Mouse (Mus musculus): ENCODE data around the gene Ssc4d.

Ssc4d gene

GRCm38 (mm10) chr5:135940587-135940986 is 33.7 kb downstream of the Ssc4d start:
- no peak for DNase-seq (ENCODE audit: low read depth, low spot score)

GRCm38 (mm10) chr5:135935641-135936190 is 38.6 kb downstream of the Ssc4d start:
- no peak for DNase-seq (ENCODE audit: low read depth, low spot score)

GRCm38 (mm10) chr5:135935176-135935523 is 39.2 kb downstream of the Ssc4d start:
- no peak for DNase-seq (ENCODE audit: low read depth, low spot score)

- DNase-seq (ENCODE audit: low read depth, low spot score), result peak; percentile 94
These were observed 39.7 kb downstream of the Ssc4d start, which contains the start of gene Ywhag for GRCm38 (mm10) chr5:135934481-135935175. Gene Ywhag (minus strand): TSS chr5:135934616.

- no peak for DNase-seq (ENCODE audit: low read depth, low spot score)
These were observed 40.4 kb downstream of the Ssc4d start for GRCm38 (mm10) chr5:135933900-135934441.

GRCm38 (mm10) chr5:135933222-135933899 is 41.0 kb downstream of the Ssc4d start:
- DNase-seq (ENCODE audit: low read depth, low spot score), result no peak

GRCm38 (mm10) chr5:135932359-135932758 is 42.0 kb downstream of the Ssc4d start:
- DNase-seq (ENCODE audit: low read depth, low spot score), result no peak

- DNase-seq (ENCODE audit: low read depth, low spot score), result no peak
These were observed 42.8 kb downstream of the Ssc4d start for GRCm38 (mm10) chr5:135931526-135931925.

- no peak for DNase-seq (ENCODE audit: low read depth, low spot score)
These were observed 44.5 kb downstream of the Ssc4d start for GRCm38 (mm10) chr5:135929685-135930424.

GRCm38 (mm10) chr5:135923901-135924300 is 50.4 kb downstream of the Ssc4d start:
- no peak for DNase-seq (ENCODE audit: low read depth, low spot score)

- DNase-seq (ENCODE audit: low read depth, low spot score), result no peak
These were observed 54.4 kb downstream of the Ssc4d start for GRCm38 (mm10) chr5:135919902-135920301.

- no peak for DNase-seq (ENCODE audit: low read depth, low spot score)
These were observed 55.7 kb downstream of the Ssc4d start for GRCm38 (mm10) chr5:135918593-135918992.

- DNase-seq (ENCODE audit: low read depth, low spot score), result no peak
These were observed 56.3 kb downstream of the Ssc4d start for GRCm38 (mm10) chr5:135918059-135918437.

GRCm38 (mm10) chr5:135917327-135918058 is 56.8 kb downstream of the Ssc4d start:
- DNase-seq (ENCODE audit: low read depth, low spot score), result no peak

- DNase-seq (ENCODE audit: low read depth, low spot score), result no peak
These were observed 57.7 kb downstream of the Ssc4d start for GRCm38 (mm10) chr5:135916601-135917000.

- DNase-seq (ENCODE audit: low read depth, low spot score), result no peak
These were observed 58.2 kb downstream of the Ssc4d start for GRCm38 (mm10) chr5:135916051-135916565.

GRCm38 (mm10) chr5:135914156-135914555 is 60.2 kb downstream of the Ssc4d start:
- no peak for DNase-seq (ENCODE audit: low read depth, low spot score)

GRCm38 (mm10) chr5:135913201-135913600 is 61.1 kb downstream of the Ssc4d start:
- DNase-seq (ENCODE audit: low read depth, low spot score), result no peak

GRCm38 (mm10) chr5:135911633-135912220 is 62.6 kb downstream of the Ssc4d start:
- no peak for DNase-seq (ENCODE audit: low read depth, low spot score)

- no peak for DNase-seq (ENCODE audit: low read depth, low spot score)
These were observed 63.5 kb downstream of the Ssc4d start for GRCm38 (mm10) chr5:135910813-135911212.

All from retina, adult 2 months (tissue).